Mouse (Mus musculus): ENCODE results near the gene Sh3bgrl3. TPM values are rescaled to one million over a fixed set of nuclear protein-coding genes. Genes with fewer than 3 reads are reported as not detected.
A peak's percentile ranks its signal among the peaks of the same experiment; 100 is the strongest.

The Sh3bgrl3 gene
- polyA plus RNA-seq, 1 experiment from 2014 or later = 470 TPM

DNA sequence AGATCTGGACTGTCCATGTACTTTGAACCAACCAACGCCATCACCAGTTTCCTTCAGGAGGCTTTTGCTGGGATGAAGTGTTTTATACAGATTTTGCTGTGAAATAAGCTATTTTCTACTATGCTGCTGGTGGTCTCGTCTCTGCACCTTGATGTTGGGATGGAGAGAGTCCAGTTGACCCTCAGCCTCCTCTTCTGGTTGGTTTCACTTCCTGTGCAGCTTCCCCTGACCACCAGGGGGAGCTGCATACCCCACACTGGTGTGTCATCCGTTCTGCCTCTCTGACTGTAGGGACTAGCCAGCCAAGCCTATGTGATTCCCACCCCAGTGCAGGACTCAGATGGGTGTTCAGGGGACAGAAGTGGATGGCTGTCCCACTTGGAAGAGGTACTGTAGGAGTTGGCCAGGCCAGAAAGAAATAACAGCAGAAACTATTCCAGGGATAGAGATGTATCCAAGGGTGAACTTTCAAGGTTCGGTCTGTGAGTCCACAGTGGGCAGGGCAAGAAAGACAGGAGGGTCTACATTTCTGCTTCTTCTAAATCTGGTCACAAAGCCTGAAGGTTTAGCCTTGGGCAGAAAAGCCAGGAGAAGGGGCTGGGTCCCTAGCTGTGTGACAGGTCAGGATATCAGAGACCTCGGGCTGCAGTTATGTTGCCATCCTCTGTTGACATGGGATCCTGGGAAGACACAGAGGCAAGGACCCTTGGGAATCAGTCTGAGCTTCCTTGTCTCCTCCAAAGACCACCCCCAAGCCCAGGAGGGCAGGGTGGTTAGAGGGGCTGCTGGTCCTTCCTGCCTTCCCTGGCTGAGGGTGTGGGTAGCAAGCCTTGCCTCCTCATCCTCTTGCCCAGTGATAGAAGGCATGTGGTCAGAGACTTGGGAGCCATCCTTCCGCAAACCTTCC, 36.0 kb downstream of the Sh3bgrl3 start:
- ATAC-seq (ENCODE audit: insufficient number of reproducible peaks, low FRiP score, low TSS enrichment, low read depth) = no peak
- WGBS = 64% methylated on average over 6 of the region's 6 CpGs
- Histone ChIP-seq H3K36me3 (no peaks in the 10 kb centered on the region), H3K9ac (no peak overlapping the region), H3K27ac (replicated peaks) (no peak overlapping the region), H3K9me3 (replicated peaks) (no peaks in the 10 kb centered on the region), H3K27me3 (no peaks in the 10 kb centered on the region), H3K4me3 (replicated peaks) (no peak overlapping the region), H3K4me1 (no peaks in the 10 kb centered on the region), H3K4me2 (replicated peaks) (no peak overlapping the region)

- Histone ChIP-seq H3K27ac (replicated peaks) (no peak overlapping the region), H3K4me1 (no peaks in the 10 kb centered on the region), H3K4me2 (replicated peaks) (no peak overlapping the region), H3K36me3 (no peaks in the 10 kb centered on the region), H3K9ac (no peak overlapping the region), H3K9me3 (replicated peaks) (no peaks in the 10 kb centered on the region), H3K4me3 (replicated peaks) (no peak overlapping the region), H3K27me3 (no peaks in the 10 kb centered on the region)
- no peak for ATAC-seq (ENCODE audit: insufficient number of reproducible peaks, low FRiP score, low TSS enrichment, low read depth)
- 81% methylated on average over 6 of the region's 6 CpGs for WGBS
Observed at GRCm38 (mm10) chr4:134091225-134091529, 37.4 kb downstream of the Sh3bgrl3 start.

DNA sequence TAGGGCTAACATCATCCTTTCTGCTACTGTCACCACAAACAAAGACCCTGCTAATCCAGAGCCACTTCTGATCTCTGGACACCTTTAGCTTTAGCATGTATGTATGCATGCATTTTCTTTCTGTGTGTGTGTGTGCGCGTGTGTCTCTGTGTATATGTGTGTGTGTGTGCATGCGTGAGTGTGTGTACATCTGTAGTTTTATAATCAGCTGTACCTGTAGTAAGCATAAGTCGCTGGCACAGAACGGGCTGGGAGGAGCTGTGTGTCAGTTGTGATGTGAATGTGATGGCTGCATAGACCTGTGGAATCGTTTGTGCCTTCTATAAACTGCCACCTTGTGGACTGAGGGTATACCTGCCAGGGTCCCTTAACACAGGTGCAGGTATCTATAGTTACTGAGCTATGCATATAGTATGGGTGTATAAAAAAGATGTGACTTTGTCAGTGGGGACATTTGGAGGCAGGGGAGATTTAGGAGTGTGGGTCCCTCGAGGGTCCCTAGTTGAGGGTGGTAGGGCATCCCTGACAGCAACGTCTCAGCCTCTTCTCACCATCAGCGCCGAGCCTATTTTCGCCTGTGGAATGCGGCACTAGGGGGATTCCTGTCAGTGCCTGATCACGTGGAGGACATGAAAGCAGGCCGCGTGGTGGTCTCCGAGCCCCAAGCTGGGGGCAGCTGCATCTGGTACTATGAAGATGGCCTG, 37.9 kb downstream of the Sh3bgrl3 start:
- no peaks in the 10 kb centered on the region for H3K9me3 ChIP-seq (replicated peaks)
- no peaks in the 10 kb centered on the region for H3K36me3 ChIP-seq
- no peak overlapping the region for H3K4me2 ChIP-seq (replicated peaks)
- no peaks in the 10 kb centered on the region for H3K27me3 ChIP-seq
- no peak overlapping the region for H3K4me3 ChIP-seq (replicated peaks)
- H3K4me1 ChIP-seq = no peaks in the 10 kb centered on the region
- H3K9ac ChIP-seq = no peak overlapping the region
- H3K27ac ChIP-seq (replicated peaks) = no peak overlapping the region
- no peak for ATAC-seq (ENCODE audit: insufficient number of reproducible peaks, low FRiP score, low TSS enrichment, low read depth)
- 78% methylated on average over 16 of the region's 16 CpGs for WGBS

DNA sequence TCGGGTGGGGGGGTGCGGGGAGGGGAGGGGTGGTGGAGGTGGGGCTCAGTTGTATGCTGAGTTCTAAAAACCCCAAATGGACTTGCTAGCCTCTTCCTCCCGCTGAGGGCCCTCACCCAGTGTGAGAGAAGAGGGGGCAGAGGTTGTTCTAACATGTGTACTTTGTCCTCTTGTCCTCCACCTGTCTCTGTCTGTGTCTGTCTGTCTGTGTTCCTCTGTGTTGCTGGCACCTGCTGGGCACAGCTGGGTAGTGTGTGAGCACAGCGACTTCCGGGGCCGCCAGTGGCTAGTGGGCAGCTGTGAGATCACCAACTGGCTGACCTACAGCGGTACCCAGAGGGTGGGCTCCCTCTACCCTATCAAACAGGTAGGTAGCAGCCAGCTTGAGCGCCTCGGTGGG, 39.6 kb downstream of the Sh3bgrl3 start:
- H3K9ac ChIP-seq = no peak overlapping the region
- no peaks in the 10 kb centered on the region for H3K27me3 ChIP-seq
- no peak overlapping the region for H3K4me2 ChIP-seq (replicated peaks)
- ATAC-seq (ENCODE audit: insufficient number of reproducible peaks, low FRiP score, low TSS enrichment, low read depth) = no peak
- no peak overlapping the region for H3K27ac ChIP-seq (replicated peaks)
- H3K4me1 ChIP-seq = no peaks in the 10 kb centered on the region
- H3K4me3 ChIP-seq (replicated peaks) = no peak overlapping the region
- H3K9me3 ChIP-seq (replicated peaks) = no peaks in the 10 kb centered on the region
- H3K36me3 ChIP-seq = no peaks in the 10 kb centered on the region
- WGBS = 75% methylated on average over 9 of the region's 9 CpGs

DNA sequence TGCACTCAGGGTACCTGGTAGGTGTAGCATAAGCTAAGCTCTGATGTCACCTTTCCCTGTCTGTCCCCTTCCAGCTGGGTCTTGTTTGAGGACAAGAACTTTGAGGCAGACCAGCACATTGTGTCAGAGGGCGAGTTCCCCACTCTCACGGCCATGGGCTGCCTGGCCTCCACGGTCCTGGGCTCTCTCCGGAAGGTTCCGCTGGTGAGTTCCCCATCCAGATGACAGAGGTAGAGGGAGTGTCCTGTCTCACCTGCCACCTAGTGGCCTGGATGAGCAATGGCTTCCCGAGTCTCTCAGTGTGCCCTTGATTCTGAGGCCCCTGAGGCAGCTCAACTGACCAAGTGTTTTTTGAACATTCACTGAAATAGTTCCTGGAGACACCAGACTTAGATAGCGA, 41.2 kb downstream of the Sh3bgrl3 start:
- peaks cover 7% of the 10 kb centered on the region; the same call in 1 of the 2 replicates for H3K27me3 ChIP-seq
- H3K36me3 ChIP-seq = no peaks in the 10 kb centered on the region
- no peaks in the 10 kb centered on the region for H3K9me3 ChIP-seq (replicated peaks)
- no peak overlapping the region for H3K27ac ChIP-seq (replicated peaks)
- 25% methylated on average over 7 of the region's 7 CpGs for WGBS
- H3K4me2 ChIP-seq (replicated peaks) = no peak overlapping the region
- no peak overlapping the region for H3K9ac ChIP-seq
- no peak overlapping the region for H3K4me3 ChIP-seq (replicated peaks)
- H3K4me1 ChIP-seq = peaks cover 2% of the 10 kb centered on the region; the same call in 1 of the 2 replicates
- 0 out of 2 replicates have a peak, but pooled peaks have one; percentile 51 for ATAC-seq (ENCODE audit: insufficient number of reproducible peaks, low FRiP score, low TSS enrichment, low read depth)

DNA sequence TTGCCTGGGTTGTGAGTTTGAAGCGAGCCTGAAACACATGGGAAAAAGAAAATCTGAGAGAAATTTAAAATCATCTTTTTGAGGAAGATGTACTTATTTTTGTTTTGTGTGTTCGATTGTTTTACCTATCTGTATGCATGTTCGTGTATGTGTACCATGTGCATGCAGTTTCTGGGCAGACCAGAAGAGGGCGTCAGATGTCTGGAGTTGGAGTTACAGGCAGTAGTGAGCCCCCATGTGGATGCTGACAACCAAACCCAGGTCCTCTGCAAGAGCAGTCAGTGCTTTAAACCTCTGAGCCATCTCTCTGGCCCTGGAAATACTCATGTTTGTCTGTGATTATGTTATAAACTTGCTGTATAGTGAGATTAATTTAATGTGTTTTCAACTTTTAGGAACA, 43.6 kb downstream of the Sh3bgrl3 start:
- Histone ChIP-seq H3K9ac (no peak overlapping the region), H3K27ac (replicated peaks) (no peak overlapping the region), H3K4me1 (peaks cover 15% of the 10 kb centered on the region), H3K27me3 (peaks cover 12% of the 10 kb centered on the region; the same call in 1 of the 2 replicates), H3K4me3 (replicated peaks) (no peak overlapping the region), H3K4me2 (replicated peaks) (no peak overlapping the region), H3K9me3 (replicated peaks) (no peaks in the 10 kb centered on the region), H3K36me3 (no peaks in the 10 kb centered on the region)
- WGBS = 89% methylated on average over 4 of the region's 4 CpGs
- no peak for ATAC-seq (ENCODE audit: insufficient number of reproducible peaks, low FRiP score, low TSS enrichment, low read depth)

- Histone ChIP-seq H3K4me3 (replicated peaks) (peak overlapping the region; percentile 43), H3K27me3 (peaks cover 12% of the 10 kb centered on the region; the same call in 1 of the 2 replicates), H3K36me3 (no peaks in the 10 kb centered on the region), H3K27ac (replicated peaks) (no peak overlapping the region), H3K9ac (no peak overlapping the region), H3K9me3 (replicated peaks) (no peaks in the 10 kb centered on the region), H3K4me1 (peaks cover 19% of the 10 kb centered on the region), H3K4me2 (replicated peaks) (peak overlapping the region; percentile 75)
- 9% methylated on average over 7 of the region's 7 CpGs for WGBS
- no peak for ATAC-seq (ENCODE audit: insufficient number of reproducible peaks, low FRiP score, low TSS enrichment, low read depth)
Observed at GRCm38 (mm10) chr4:134082460-134082859, 46.1 kb downstream of the Sh3bgrl3 start.

- WGBS = under 1% methylated on average over 41 of the region's 41 CpGs
- Histone ChIP-seq H3K9ac (no peak overlapping the region), H3K36me3 (no peaks in the 10 kb centered on the region), H3K27ac (replicated peaks) (no peak overlapping the region), H3K4me2 (replicated peaks) (peak overlapping the region; percentile 75), H3K4me1 (peaks cover 19% of the 10 kb centered on the region), H3K27me3 (peaks cover 12% of the 10 kb centered on the region; the same call in 1 of the 2 replicates), H3K4me3 (replicated peaks) (peak overlapping the region; percentile 43), H3K9me3 (replicated peaks) (no peaks in the 10 kb centered on the region)
- ATAC-seq (ENCODE audit: insufficient number of reproducible peaks, low FRiP score, low TSS enrichment, low read depth) = peak; percentile 86
Observed at GRCm38 (mm10) chr4:134081730-134082386, 46.7 kb downstream of the Sh3bgrl3 start.

- Histone ChIP-seq H3K4me1 (peaks cover 19% of the 10 kb centered on the region), H3K4me2 (replicated peaks) (no peak overlapping the region), H3K9me3 (replicated peaks) (no peaks in the 10 kb centered on the region), H3K27ac (replicated peaks) (no peak overlapping the region), H3K36me3 (no peaks in the 10 kb centered on the region), H3K4me3 (replicated peaks) (no peak overlapping the region), H3K9ac (no peak overlapping the region), H3K27me3 (peaks cover 12% of the 10 kb centered on the region; the same call in 1 of the 2 replicates)
- no peak for ATAC-seq (ENCODE audit: insufficient number of reproducible peaks, low FRiP score, low TSS enrichment, low read depth)
- WGBS = 74% methylated on average over 4 of the region's 4 CpGs
Observed at GRCm38 (mm10) chr4:134080674-134081073, 47.9 kb downstream of the Sh3bgrl3 start.

GRCm38 (mm10) chr4:134078694-134079093, 49.9 kb downstream of the Sh3bgrl3 start:
- no peak overlapping the region for H3K4me2 ChIP-seq (replicated peaks)
- H3K4me3 ChIP-seq (replicated peaks) = no peak overlapping the region
- H3K27me3 ChIP-seq = peaks cover 12% of the 10 kb centered on the region; the same call in 1 of the 2 replicates
- peaks cover 19% of the 10 kb centered on the region for H3K4me1 ChIP-seq
- no peaks in the 10 kb centered on the region for H3K9me3 ChIP-seq (replicated peaks)
- no peak overlapping the region for H3K27ac ChIP-seq (replicated peaks)
- no peak for ATAC-seq (ENCODE audit: insufficient number of reproducible peaks, low FRiP score, low TSS enrichment, low read depth)
- H3K9ac ChIP-seq = no peak overlapping the region
- WGBS = 20% methylated on average over 3 of the region's 3 CpGs
- no peaks in the 10 kb centered on the region for H3K36me3 ChIP-seq
